Mouse (Mus musculus): ENCODE data around the gene Eef1a1.
A peak's percentile ranks its signal among the peaks of the same experiment; 100 is the strongest.
"Not testable (repeated sequence)": the region's sequence is repeated elsewhere in the genome, so short reads cannot be mapped to it uniquely, and the experiment has no call there.

The Eef1a1 gene

GRCm38 (mm10) chr9:78508106-78508786 is 19.3 kb upstream of the Eef1a1 start:
- no peak for DNase-seq (ENCODE audit: low read depth, low spot score)

DNA sequence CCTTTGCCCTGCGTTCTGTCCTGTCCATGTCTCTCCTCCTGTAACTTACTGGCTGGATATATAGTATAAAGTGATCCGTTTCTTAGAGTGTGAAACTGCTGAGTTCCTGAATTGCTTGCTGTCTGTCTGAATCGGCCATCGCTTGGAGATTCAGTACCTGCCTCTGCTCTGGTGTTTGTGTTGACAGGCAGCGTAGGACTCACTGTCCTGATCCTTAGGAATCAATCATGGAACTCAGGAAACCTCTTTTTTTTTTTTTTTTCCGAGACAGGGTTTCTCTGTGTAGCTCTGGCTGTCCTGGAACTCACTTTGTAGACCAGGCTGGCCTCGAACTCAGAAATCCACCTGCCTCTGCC is 17.7 kb upstream of the Eef1a1 start:
- DNase-seq (ENCODE audit: low read depth, low spot score): no peak

- DNase-seq (ENCODE audit: low read depth, low spot score): no peak
These were observed 17.2 kb upstream of the Eef1a1 start for GRCm38 (mm10) chr9:78506002-78506721.

GRCm38 (mm10) chr9:78505223-78505622 is 16.3 kb upstream of the Eef1a1 start:
- no peak for DNase-seq (ENCODE audit: low read depth, low spot score)

GRCm38 (mm10) chr9:78504679-78505078 is 15.7 kb upstream of the Eef1a1 start:
- DNase-seq (ENCODE audit: low read depth, low spot score): no peak

GRCm38 (mm10) chr9:78504133-78504532 is 15.2 kb upstream of the Eef1a1 start:
- DNase-seq (ENCODE audit: low read depth, low spot score): no peak

GRCm38 (mm10) chr9:78503223-78504079 is 14.5 kb upstream of the Eef1a1 start:
- no peak for DNase-seq (ENCODE audit: low read depth, low spot score)

GRCm38 (mm10) chr9:78501284-78501683 is 12.3 kb upstream of the Eef1a1 start:
- DNase-seq (ENCODE audit: low read depth, low spot score): no peak

- DNase-seq (ENCODE audit: low read depth, low spot score): no peak
These were observed 11.4 kb upstream of the Eef1a1 start for GRCm38 (mm10) chr9:78500386-78500785.

DNA sequence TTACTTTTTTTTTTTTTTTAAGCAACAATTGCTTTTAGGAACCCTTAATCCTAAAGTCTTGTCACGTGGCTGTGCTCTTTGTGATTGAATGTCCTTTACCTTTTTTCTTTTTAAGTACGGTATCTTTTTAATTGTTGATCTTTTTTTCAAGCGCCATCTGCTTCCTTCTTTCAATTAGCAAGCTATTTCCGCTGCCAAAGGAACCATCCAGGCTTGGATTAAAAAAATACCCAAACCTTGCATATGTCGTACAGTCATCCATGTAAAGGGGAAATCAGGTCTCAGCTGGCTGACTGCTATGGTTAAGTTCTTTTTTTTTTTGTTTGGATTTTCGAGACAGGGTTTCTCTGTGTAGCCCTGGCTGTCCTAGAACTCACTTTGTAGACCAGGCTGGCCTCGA is 4.2 kb upstream of the Eef1a1 start:
- no peak for DNase-seq (ENCODE audit: low read depth, low spot score)

GRCm38 (mm10) chr9:78492254-78492653 is 3.3 kb upstream of the Eef1a1 start:
- no peak for DNase-seq (ENCODE audit: low read depth, low spot score)

DNA sequence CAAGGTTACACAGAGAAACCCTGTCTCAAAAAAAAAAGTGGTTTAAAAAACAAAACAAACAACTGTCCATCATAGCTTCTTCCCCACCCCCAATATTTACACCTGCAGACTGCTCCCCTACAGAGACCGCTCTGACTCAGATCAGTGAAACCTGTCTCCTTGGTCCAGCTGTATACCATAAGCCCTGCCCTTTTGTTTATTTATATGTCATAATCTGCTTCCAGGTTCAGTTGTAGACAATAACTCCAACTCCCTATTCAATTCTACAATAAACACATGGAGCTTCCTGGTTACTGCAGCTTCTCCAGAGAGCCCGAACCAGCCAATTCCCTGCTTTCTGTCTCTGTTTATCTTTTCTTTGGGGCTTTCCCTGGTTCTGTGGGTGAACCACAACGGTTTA is 2.2 kb upstream of the Eef1a1 start:
- DNase-seq (ENCODE audit: low read depth, low spot score): no peak

GRCm38 (mm10) chr9:78488021-78488420 is 930 bp downstream of the Eef1a1 start:
- DNase-seq (ENCODE audit: low read depth, low spot score): not testable (repeated sequence)

DNA sequence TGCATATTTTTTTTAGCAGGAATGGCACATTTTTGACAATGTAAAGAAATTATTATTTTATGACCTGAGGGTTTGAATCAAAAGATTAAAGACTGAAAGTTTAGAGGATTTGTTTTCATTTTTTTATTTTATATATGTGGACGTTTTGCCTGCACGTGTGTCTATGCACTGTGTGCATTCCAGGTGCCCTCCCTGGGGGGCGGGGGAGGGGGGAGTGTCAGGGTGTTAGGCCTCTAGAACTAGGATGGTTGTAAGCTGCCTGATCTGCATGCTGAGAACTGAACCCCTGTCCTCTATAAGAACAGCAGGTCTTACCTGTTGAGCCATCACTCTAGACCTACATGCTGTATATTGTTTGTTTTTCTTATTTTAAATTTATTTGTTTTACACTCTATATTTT is 4.3 kb downstream of the Eef1a1 start:
- DNase-seq (ENCODE audit: low read depth, low spot score): no peak

GRCm38 (mm10) chr9:78482386-78482785 is 6.6 kb downstream of the Eef1a1 start:
- DNase-seq (ENCODE audit: low read depth, low spot score): no peak

DNA sequence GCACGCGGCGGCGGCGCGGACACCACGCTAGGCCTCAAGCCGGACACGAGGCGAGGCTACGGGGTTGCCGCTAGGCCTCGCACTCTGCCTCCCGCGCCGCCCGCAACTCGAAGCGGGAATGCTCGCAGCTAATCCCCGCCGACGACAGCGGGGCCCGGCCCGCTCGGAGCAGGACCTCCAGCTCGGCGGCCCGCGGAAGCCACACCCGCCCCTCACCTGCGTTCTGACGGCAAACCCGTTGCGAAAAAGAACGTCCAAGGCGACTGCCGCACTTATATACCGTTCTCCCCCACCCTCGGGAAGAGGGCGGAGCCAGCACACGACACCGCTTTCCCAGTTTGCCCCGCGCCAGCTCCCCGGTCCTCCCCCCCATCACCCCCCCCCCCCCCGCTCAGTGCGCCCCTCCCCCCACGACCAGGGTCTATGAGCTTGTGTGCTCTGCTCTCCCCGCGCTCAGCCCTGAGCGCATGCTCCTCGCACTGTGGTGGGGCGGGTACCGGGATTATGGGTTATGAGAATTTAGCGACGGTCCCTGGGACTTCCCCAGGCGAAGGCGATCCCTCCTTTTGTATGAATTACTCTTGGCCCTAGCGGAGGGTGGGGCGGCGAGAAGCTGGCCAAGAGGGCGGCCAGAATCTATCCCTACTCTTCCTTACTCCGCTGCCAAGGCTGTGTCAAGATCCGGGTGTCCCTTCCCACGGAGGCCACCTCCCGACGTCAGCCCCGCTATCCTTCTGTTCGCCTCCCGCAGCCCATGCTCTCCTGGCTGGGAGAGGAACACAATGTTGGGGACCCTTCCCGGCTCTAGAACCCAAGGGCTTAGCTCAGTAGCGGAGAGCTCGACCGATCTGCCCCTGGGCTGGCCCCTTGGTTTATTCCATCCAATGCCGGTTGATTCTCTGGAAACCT is 7.3 kb downstream of the Eef1a1 start:
- DNase-seq (ENCODE audit: low read depth, low spot score): peak; percentile 75

DNA sequence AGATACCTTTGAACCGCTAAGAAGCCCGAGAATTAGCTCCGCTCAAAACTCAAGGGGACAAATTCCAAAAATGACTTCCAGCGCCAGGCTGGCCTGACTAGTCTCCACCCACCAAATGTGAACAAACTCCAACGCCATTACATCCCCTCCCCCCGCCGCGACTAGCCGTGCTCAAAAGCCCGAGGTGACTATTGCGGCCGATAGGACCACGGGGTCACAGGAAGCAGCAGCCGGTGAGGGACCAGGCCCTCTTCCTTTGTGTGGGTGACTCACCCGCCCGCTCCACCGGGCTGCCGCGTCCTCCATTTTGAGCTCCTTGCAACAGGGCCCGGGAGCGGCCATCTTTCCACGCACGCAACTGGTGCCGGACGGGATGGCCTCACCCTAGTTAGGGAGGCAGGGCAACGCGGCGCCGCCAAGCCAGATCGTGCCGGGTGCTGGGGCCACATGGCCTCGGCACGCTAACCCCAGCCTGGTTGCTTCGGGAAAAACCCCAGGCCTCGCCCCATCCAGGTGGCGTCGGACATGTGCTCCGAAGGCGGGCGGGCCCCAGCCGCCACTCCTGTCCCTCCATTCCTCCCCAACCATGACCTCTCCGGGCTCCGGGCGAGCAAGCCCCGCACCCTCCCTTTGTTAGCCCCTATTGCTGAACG is 8.1 kb downstream of the Eef1a1 start:
- peak; percentile 65 for DNase-seq (ENCODE audit: low read depth, low spot score)

GRCm38 (mm10) chr9:78480227-78480626 is 8.7 kb downstream of the Eef1a1 start:
- DNase-seq (ENCODE audit: low read depth, low spot score): not testable (repeated sequence)

DNA sequence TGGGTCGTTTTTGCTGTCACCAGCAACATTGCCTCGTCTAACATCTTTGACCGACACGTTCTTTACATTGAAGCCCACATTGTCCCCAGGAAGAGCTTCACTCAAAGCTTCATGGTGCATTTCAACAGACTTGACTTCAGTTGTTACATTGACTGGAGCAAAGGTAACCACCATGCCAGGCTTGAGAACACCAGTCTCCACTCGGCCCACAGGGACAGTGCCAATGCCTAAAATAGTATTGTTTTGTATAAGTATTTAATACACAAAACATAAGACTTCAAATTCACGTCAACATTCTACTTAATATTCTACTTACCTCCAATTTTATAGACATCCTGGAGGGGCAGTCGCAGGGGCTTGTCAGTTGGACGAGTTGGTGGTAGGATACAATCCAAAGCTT is 9.6 kb downstream of the Eef1a1 start:
- not testable (repeated sequence) for DNase-seq (ENCODE audit: low read depth, low spot score)

- not testable (repeated sequence) for DNase-seq (ENCODE audit: low read depth, low spot score)
These were observed 10.8 kb downstream of the Eef1a1 start for GRCm38 (mm10) chr9:78478009-78478605.
